Mouse (Mus musculus) gastrocnemius, postnatal 4 days (tissue): ENCODE results near the gene Tubb2a. TPM values are rescaled to one million over a fixed set of nuclear protein-coding genes. Genes with fewer than 3 reads are reported as not detected.
A peak's percentile ranks its signal among the peaks of the same experiment; 100 is the strongest.

Source experiments
- DNase-seq, 2 experiments: peaks; one replicate each; pipeline ENCODE4 v3.0.0; 2021 to 2022; ENCODE audit warnings: low spot score in 2 of 2, mixed read lengths in 2 of 2
- total RNA-seq, 2 experiments: library from RNA; stranded (reverse); gene quantifications; 2 replicates each; pipeline ENCODE4 v1.2.3; 2021

Tubb2a gene
- total RNA-seq, 2 experiments from 2014 or later: 99.9 to 117 TPM

GRCm38 (mm10) chr13:34054983-34055382 is 22.8 kb downstream of the Tubb2a start:
- no peak for DNase-seq

- no peak for DNase-seq
Observed at GRCm38 (mm10) chr13:34054391-34054790, 23.4 kb downstream of the Tubb2a start.

GRCm38 (mm10) chr13:34053673-34054282 is 24.0 kb downstream of the Tubb2a start:
- no peak for DNase-seq

- no peak for DNase-seq
Observed at GRCm38 (mm10) chr13:34051692-34052091, 26.1 kb downstream of the Tubb2a start.

- no peak for DNase-seq
Observed at GRCm38 (mm10) chr13:34050479-34050878, 27.3 kb downstream of the Tubb2a start.

- DNase-seq: no peak
Observed at GRCm38 (mm10) chr13:34047526-34047925, 30.3 kb downstream of the Tubb2a start.

GRCm38 (mm10) chr13:34046421-34047012 is 31.3 kb downstream of the Tubb2a start:
- peak; percentile 63 to 84 for DNase-seq

- no peak for DNase-seq
Observed at GRCm38 (mm10) chr13:34045511-34046249, 32.1 kb downstream of the Tubb2a start.

GRCm38 (mm10) chr13:34043716-34044393 is 34.0 kb downstream of the Tubb2a start:
- DNase-seq: no peak

GRCm38 (mm10) chr13:34040091-34040490 is 37.7 kb downstream of the Tubb2a start:
- DNase-seq: no peak

GRCm38 (mm10) chr13:34038901-34039341 is 38.9 kb downstream of the Tubb2a start:
- no peak for DNase-seq

- DNase-seq: peak in 1 of 2 experiments; percentile 13
Observed at GRCm38 (mm10) chr13:34038056-34038432, 39.8 kb downstream of the Tubb2a start.

GRCm38 (mm10) chr13:34037172-34038055 is 40.4 kb downstream of the Tubb2a start, which contains the start of gene Bphl:
Gene Bphl, plus strand, starts transcription at chr13:34037597.
- DNase-seq: peak; percentile 80 to 94

- no peak for DNase-seq
Observed at GRCm38 (mm10) chr13:34036726-34037125, 41.1 kb downstream of the Tubb2a start.

GRCm38 (mm10) chr13:34035424-34035823 is 42.4 kb downstream of the Tubb2a start:
- no peak for DNase-seq

GRCm38 (mm10) chr13:34032041-34032440 is 45.8 kb downstream of the Tubb2a start:
- no peak for DNase-seq
